Mouse (Mus musculus): ENCODE measurements around the gene Neil1. TPM values are rescaled to one million over a fixed set of nuclear protein-coding genes. Genes with fewer than 3 reads are reported as not detected.

Gene Neil1
- total RNA-seq (2014; rRNA removed) = 4.0 and 4.2 TPM in 2 replicates
- polyA plus RNA-seq (2012; rRNA removed) = 6.6 and 7.2 TPM in 2 replicates

GRCm38 (mm10) chr9:57148144-57148878 lies at the start of gene Neil1:
Gene Neil1, minus strand, starts transcription at chr9:57148305.
- DNase-seq (ENCODE audit: extremely low read depth, low read depth, low spot score) = peak; percentile 95
- WGBS = 1% methylated on average over 27 of the region's 27 CpGs

DNA sequence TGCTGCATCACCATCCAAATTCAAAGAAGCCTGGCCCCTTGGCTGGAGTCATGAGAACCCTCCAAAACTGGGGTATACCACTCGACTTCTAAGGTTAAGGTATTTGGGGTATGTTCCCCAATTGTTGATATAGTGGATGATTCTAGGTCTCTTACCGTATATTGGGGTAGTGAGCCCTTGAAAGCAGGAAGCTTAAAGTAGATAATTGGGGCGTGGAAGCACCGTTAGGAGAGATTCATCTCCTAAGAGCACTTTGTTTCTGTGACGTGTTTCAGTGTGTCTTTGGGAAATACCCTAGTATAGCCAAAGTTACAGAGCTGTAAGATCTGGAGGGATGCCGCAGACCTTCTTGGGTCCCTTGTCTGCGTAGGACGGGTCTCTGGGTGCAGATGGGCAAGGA lies 49.3 kb upstream of the Neil1 start:
- 72% methylated on average over 8 of the region's 8 CpGs for WGBS
- Histone ChIP-seq H3K27me3 (ENCODE audit: control insufficient read depth, insufficient read depth, low read length) (no peaks in the 10 kb centered on the region), H3K4me1 (ENCODE audit: control insufficient read depth, insufficient read depth, low read length) (no peaks in the 10 kb centered on the region), H3K9ac (ENCODE audit: low read depth, low read length) (no peak overlapping the region), H3K27ac (replicated peaks; ENCODE audit: insufficient read depth, low read depth, low read length) (no peak overlapping the region), H3K4me3 (ENCODE audit: insufficient read depth, low read depth, low read length) (no peak overlapping the region), H3K36me3 (ENCODE audit: control insufficient read depth, insufficient read depth, low read length) (no peaks in the 10 kb centered on the region), H3K79me2 (ENCODE audit: control insufficient read depth, insufficient read depth, low read length) (no peaks in the 10 kb centered on the region)
- TF ChIP-seq POLR2A (IDR thresholded peaks at IDR 0.05; ENCODE audit: extremely low read depth, insufficient read depth, low read length) (no peak), CTCF (IDR thresholded peaks at IDR 0.05; ENCODE audit: low read depth, low read length) (no peak)
- DNase-seq (ENCODE audit: extremely low read depth, low read depth, low spot score) = no peak

More at GRCm38 (mm10) chr9:57148144-57148878, at the start of gene Neil1:
- peaks cover 7% of the 10 kb centered on the region; the same call in 1 of the 2 replicates for H3K4me1 ChIP-seq (ENCODE audit: control insufficient read depth, insufficient read depth, low read length)
- peak within 1 kb of the TSS; percentile 58 for H3K4me3 ChIP-seq (ENCODE audit: insufficient read depth, low read depth, low read length)
- H3K36me3 ChIP-seq (ENCODE audit: control insufficient read depth, insufficient read depth, low read length) = no peaks in the 10 kb centered on the region
- H3K27ac ChIP-seq (replicated peaks; ENCODE audit: insufficient read depth, low read depth, low read length) = peak within 1 kb of the TSS; percentile 84
- TF ChIP-seq CTCF (IDR thresholded peaks at IDR 0.05; ENCODE audit: low read depth, low read length) = no peak
- peak; percentile 77 for TF ChIP-seq POLR2A (IDR thresholded peaks at IDR 0.05; ENCODE audit: extremely low read depth, insufficient read depth, low read length)
- H3K27me3 ChIP-seq (ENCODE audit: control insufficient read depth, insufficient read depth, low read length) = no peaks in the 10 kb centered on the region
- H3K9ac ChIP-seq (ENCODE audit: low read depth, low read length) = peak within 1 kb of the TSS; percentile 75
- no peaks in the 10 kb centered on the region for H3K79me2 ChIP-seq (ENCODE audit: control insufficient read depth, insufficient read depth, low read length)

- Histone ChIP-seq H3K9ac (ENCODE audit: low read depth, low read length) (no peak overlapping the region), H3K36me3 (ENCODE audit: control insufficient read depth, insufficient read depth, low read length) (no peaks in the 10 kb centered on the region), H3K4me1 (ENCODE audit: control insufficient read depth, insufficient read depth, low read length) (no peaks in the 10 kb centered on the region), H3K27ac (replicated peaks; ENCODE audit: insufficient read depth, low read depth, low read length) (no peak overlapping the region), H3K4me3 (ENCODE audit: insufficient read depth, low read depth, low read length) (no peak overlapping the region), H3K79me2 (ENCODE audit: control insufficient read depth, insufficient read depth, low read length) (no peaks in the 10 kb centered on the region), H3K27me3 (ENCODE audit: control insufficient read depth, insufficient read depth, low read length) (no peaks in the 10 kb centered on the region)
- 79% methylated on average over 3 of the region's 3 CpGs for WGBS
- DNase-seq (ENCODE audit: extremely low read depth, low read depth, low spot score) = no peak
- no peak for TF ChIP-seq CTCF (IDR thresholded peaks at IDR 0.05; ENCODE audit: low read depth, low read length)
- no peak for TF ChIP-seq POLR2A (IDR thresholded peaks at IDR 0.05; ENCODE audit: extremely low read depth, insufficient read depth, low read length)
Observed at GRCm38 (mm10) chr9:57196708-57197107, 48.6 kb upstream of the Neil1 start.

DNA sequence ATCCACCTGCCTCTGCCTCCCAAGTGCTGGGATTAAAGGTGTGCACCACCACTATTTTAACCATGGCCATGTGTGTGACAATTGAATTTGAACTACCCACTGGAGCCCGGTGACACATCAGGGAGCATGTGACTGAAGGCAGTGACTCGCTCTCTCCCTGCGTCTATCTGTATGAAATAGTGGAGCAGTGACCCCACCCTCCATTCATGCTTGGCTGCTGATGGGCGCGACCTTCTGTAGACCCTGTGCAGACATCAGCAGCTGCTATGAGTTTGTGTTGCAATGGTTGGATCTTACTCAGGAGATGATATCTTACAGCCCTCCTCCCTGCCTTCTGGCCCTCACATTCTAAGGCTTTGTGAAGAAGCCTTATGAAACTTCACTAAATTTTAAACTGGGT lies 20.3 kb upstream of the Neil1 start:
- H3K36me3 ChIP-seq (ENCODE audit: control insufficient read depth, insufficient read depth, low read length) = no peaks in the 10 kb centered on the region
- no peaks in the 10 kb centered on the region for H3K27me3 ChIP-seq (ENCODE audit: control insufficient read depth, insufficient read depth, low read length)
- H3K79me2 ChIP-seq (ENCODE audit: control insufficient read depth, insufficient read depth, low read length) = no peaks in the 10 kb centered on the region
- DNase-seq (ENCODE audit: extremely low read depth, low read depth, low spot score) = no peak
- no peak overlapping the region for H3K4me3 ChIP-seq (ENCODE audit: insufficient read depth, low read depth, low read length)
- TF ChIP-seq CTCF (IDR thresholded peaks at IDR 0.05; ENCODE audit: low read depth, low read length) = no peak
- no peak for TF ChIP-seq POLR2A (IDR thresholded peaks at IDR 0.05; ENCODE audit: extremely low read depth, insufficient read depth, low read length)
- H3K9ac ChIP-seq (ENCODE audit: low read depth, low read length) = no peak overlapping the region
- no peaks in the 10 kb centered on the region for H3K4me1 ChIP-seq (ENCODE audit: control insufficient read depth, insufficient read depth, low read length)
- WGBS = 89% methylated on average over 5 of the region's 5 CpGs
- no peak overlapping the region for H3K27ac ChIP-seq (replicated peaks; ENCODE audit: insufficient read depth, low read depth, low read length)

DNA sequence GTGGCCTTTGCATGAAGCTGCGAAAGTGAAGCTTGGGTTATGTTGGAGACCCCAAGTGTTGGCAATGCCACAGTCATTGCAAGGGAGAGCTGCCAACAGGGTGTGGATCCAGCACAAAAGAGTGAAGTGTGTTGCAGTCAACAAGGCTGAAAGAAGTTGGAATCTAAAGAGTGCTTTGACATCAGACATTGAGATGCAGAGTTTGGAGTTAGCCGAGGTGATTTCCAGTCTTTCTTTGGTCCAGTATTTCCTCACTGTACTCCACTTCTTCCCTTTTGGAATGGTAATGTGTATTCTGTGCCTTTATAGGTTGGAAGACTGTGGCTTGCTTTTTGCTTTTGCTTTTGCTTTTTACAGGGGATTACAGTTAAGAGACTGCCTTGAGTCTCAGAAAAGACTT lies 18.1 kb upstream of the Neil1 start:
- DNase-seq (ENCODE audit: extremely low read depth, low read depth, low spot score) = no peak
- H3K79me2 ChIP-seq (ENCODE audit: control insufficient read depth, insufficient read depth, low read length) = no peaks in the 10 kb centered on the region
- no peaks in the 10 kb centered on the region for H3K27me3 ChIP-seq (ENCODE audit: control insufficient read depth, insufficient read depth, low read length)
- no peaks in the 10 kb centered on the region for H3K36me3 ChIP-seq (ENCODE audit: control insufficient read depth, insufficient read depth, low read length)
- TF ChIP-seq POLR2A (IDR thresholded peaks at IDR 0.05; ENCODE audit: extremely low read depth, insufficient read depth, low read length) (no peak), CTCF (IDR thresholded peaks at IDR 0.05; ENCODE audit: low read depth, low read length) (no peak)
- H3K27ac ChIP-seq (replicated peaks; ENCODE audit: insufficient read depth, low read depth, low read length) = no peak overlapping the region
- no peaks in the 10 kb centered on the region for H3K4me1 ChIP-seq (ENCODE audit: control insufficient read depth, insufficient read depth, low read length)
- 90% methylated on average over 2 of the region's 2 CpGs for WGBS
- no peak overlapping the region for H3K4me3 ChIP-seq (ENCODE audit: insufficient read depth, low read depth, low read length)
- no peak overlapping the region for H3K9ac ChIP-seq (ENCODE audit: low read depth, low read length)

- Histone ChIP-seq H3K79me2 (ENCODE audit: control insufficient read depth, insufficient read depth, low read length) (no peaks in the 10 kb centered on the region), H3K9ac (ENCODE audit: low read depth, low read length) (no peak overlapping the region), H3K4me3 (ENCODE audit: insufficient read depth, low read depth, low read length) (no peak overlapping the region)
Observed at GRCm38 (mm10) chr9:57163137-57163536, 15.0 kb upstream of the Neil1 start.

More at GRCm38 (mm10) chr9:57163137-57163536, 15.0 kb upstream of the Neil1 start:
- no peak for TF ChIP-seq POLR2A (IDR thresholded peaks at IDR 0.05; ENCODE audit: extremely low read depth, insufficient read depth, low read length)
- TF ChIP-seq CTCF (IDR thresholded peaks at IDR 0.05; ENCODE audit: low read depth, low read length) = no peak
- DNase-seq (ENCODE audit: extremely low read depth, low read depth, low spot score) = no peak
- Histone ChIP-seq H3K36me3 (ENCODE audit: control insufficient read depth, insufficient read depth, low read length) (no peaks in the 10 kb centered on the region), H3K4me1 (ENCODE audit: control insufficient read depth, insufficient read depth, low read length) (no peaks in the 10 kb centered on the region; the same call in 1 of the 2 replicates), H3K27ac (replicated peaks; ENCODE audit: insufficient read depth, low read depth, low read length) (no peak overlapping the region), H3K27me3 (ENCODE audit: control insufficient read depth, insufficient read depth, low read length) (no peaks in the 10 kb centered on the region)
- WGBS = 69% methylated on average over 2 of the region's 2 CpGs

All from liver, adult 2 months (tissue).